Mouse (Mus musculus): ENCODE data around the gene Zfp423.

Gene Zfp423

DNA sequence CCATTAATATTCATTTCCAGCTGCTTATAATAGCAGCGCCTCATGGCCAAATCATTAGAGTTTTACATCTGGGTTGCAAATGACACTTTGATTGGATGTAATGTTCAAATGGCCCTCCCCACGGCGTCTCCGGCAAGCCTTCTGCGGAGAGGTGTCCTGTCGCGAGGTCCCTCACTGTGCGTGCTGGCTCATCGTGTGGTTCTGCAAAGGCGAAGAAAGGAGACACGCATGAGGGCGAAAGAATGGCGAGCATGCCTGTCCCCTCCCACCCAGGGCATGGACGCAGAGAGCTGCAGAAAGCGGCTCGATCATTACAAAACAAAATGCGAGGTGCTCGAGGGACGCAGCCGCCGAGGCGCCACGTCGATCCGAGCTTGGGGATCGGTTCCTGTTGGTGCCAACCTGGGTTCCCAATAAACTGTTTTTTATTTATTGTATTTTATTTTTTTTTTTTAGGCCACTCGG, 297.1 kb downstream of the Zfp423 start:
- no peak for DNase-seq

DNA sequence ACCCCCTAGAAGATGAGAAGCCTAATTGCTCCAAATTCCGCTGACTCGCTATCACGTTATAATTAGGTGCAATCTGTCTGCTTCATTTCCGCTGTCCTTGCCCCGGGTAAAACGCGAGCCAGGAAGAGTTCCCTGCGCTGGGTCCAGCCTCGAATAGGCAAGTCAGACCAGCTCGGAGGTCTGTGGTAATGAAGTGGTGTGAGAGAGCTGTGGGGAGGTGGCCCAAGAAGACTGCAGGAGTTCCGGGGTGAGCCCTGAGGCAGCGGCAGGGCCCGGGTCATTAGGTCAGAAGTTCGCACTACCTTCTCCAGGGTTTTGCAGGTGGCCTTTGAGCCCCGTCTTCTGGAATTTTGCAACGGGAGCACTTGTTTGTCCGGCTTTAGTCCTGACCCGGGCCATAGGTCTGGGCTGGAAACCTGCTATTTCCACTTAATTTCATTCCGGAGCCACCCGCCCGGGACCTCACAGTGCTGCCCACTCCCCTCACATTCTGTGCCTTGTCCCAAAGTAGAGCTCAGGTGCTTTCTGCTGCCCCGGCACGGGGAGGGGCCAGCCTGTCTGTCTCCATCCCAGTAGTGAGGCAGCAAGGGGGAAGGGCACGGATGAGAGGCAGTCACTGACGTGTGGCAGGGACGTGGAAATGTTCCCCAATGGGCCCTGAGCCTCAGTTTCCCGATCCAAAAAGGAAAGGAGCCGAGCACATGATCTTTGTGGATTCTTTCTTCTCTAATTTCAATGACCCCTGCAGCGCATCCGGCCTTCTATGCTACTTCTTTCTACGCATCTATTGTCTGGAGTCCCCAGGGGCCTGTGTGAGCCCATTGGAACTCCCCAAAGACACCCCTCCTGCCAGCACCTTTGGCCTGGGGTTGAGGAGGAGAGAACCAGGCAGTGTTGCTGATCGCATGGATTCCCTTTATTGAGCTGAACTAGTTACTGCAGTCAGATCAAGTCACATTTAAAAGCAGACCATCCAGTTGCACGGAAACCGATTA, 298.2 kb downstream of the Zfp423 start:
- DNase-seq = no peak

DNA sequence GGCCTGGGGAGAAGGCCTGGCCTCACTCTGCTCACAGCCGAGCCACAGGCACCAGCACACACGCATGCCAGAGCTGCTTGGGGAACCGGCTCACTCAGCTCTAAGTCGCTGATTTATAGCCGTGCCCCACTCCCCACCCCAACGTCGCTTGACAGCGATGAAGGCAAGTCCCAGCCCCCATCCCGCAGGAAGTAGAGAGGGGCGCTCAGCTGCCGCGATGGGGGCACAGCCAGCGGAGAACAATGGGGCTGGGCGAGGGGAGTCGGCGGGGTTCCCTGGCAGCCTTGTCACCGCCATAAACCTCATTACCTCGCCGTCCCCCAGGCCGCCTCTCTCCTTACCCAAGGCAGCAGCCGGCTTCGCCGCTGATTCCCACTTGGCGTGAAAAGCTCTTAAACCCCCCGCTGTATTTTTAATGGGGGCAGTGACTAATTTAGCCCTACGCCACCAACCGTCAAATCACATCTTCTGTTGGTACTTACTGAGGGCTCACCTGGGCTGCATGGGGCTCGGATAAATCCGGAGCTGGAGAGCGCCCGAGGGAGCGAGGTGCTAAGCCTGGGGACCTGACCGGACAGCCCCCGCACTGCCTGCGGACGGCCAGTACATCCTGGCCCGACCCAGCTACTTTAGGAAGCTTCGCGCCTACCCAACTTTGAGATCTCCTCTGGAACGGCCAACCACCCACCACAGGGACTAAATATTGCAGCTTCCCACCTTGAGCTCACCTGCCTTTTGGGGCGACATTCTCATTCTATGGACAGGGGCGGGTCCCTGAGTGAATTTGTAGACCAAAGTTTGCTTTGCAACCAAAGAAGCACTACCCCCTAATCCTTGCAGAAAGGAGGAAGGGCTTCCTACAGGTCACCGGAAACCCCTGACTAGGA, 299.1 kb downstream of the Zfp423 start:
- DNase-seq = no peak

DNA sequence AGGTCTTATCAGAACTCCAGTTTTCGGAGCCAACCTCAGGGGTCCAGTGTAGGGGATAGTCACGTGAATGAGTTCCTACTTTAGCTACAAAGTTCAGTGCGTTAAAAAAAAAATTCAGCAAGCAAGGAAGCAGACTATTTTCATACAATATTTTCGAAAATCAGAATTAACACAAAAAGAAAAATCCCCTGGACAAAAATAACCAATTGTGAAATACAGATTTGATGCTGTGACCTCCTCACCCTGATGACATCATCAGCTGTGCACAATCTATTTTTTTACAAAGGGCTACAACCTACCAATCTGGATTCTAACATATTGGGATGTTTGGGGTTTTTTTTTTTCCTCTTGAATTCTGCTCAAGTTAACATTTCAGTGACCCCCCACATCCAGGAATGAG, 301.9 kb downstream of the Zfp423 start:
- DNase-seq = no peak

DNA sequence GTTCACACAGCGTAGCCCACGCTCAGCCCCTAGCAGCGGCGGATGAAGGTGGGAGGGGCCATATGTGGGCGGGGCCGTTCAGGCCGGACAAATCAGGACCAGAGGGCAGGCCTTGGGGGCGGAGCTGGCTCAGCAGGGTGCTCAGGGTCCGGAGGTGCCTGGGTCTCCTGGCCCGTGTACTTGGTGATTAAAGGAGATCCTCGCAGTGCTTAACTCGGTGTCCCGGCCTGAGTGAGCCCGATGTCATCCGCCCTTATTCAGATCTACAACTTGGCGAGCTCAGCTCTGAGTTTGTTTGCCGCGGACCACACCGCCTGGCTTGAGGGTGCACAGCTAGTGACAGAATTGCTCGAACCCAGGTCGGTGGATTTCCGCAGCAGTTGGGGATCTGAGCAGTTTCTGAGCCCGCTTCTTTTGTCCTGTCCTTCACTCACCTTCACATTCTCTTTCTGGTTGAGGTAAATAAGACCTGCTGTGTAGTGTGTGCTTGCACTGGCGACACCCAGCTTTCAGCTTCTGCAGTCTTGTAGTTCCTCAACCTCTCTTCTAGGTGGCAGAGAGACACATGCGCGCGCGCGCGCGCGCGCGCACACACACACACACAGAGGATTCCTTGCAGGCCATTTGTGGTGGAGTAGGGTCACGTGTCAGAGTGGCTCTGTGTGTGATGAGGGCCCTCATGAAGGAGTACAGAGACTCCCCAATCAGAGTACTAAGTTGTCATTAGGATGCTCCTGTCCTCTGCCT, 302.7 kb downstream of the Zfp423 start:
- peak; percentile 77 for DNase-seq

DNA sequence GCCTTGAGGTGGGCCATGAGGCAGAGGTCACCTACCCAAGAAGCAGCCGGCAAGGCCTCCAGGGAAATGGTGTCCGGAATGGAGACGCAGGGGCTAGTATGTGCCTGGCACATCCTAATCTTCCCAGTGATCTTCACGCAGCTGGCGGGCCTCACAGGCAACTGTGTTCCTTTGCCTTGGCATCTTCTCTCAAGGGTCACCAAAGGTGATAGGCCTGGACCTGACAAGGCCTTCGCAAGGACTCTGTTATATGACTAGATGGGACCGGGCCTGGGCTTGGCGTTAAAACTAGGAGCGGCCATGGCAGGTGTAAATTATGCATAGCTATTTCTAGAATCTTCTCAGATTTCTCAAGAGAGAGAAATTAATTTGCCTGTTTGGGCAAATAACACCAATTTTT, 303.4 kb downstream of the Zfp423 start:
- no peak for DNase-seq

DNA sequence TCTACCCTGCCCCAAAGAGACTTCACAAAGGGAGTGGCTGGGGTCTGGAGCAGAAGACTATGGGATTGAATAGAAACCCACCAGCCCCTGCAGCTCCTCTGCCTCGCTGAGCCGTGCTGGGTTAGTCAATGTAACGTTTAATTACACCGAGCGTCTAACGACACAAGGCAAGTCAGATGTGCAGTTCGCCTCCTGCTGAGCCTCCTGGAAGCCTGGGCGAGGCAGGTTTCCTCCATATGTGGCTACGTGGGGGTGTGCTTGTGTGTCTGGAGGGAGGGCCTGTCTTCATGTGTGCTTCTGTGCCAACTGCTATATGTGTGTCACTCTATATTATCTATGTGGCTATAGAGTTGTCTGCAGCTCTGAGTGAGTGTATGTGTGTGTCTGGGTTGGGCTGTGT, 311.6 kb downstream of the Zfp423 start:
- DNase-seq = no peak

DNA sequence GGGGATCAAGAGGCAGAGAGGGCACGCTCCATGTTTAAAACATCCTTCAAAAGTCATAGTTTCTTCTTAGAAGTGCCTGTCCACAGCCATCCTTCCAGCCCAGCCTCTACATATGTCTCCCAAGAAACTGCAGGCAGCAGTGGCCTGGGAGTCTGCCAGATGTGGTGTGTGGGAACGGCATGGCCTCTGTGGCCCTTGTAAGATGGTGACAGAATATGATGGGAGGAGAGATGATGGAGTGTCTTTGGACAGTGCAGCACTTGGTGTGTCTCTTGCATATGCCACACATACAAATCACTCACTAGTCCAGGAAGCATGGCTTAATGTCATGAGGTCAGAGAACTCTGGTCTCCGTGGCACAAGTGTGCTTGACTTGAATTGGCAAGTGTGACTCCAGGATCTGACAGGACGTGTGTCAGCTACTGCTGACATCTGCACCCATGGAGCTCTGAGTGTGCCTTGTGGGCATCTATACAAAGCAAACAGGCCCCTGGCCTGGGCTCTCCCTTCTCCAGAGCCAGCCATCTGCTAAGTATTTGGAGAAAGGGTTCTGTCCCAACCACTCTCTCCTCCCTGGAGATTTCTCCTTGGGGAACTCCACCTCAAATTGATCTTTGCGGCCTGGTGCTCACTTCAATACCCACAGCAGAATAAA, 313.4 kb downstream of the Zfp423 start:
- DNase-seq = peak; percentile 28

DNA sequence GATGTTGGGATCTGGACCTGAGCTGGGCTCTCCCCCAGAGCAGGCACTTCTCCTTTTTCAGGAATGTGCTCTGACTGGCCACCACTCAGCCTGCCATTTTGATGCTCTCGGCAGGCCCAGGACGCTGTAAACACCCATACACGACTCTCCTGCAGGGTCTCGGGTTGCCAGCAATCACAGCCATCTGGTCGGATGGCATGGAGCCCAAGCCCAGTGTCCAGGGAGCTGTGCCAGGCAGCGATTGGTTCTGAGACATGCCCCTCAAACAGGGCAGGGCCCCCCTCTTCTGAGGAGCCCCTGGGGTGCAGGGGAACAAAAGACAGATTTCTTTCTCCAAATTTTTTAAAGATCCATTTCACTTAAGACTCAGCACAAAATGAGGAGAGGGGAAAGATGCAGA, 314.0 kb downstream of the Zfp423 start:
- no peak for DNase-seq

DNA sequence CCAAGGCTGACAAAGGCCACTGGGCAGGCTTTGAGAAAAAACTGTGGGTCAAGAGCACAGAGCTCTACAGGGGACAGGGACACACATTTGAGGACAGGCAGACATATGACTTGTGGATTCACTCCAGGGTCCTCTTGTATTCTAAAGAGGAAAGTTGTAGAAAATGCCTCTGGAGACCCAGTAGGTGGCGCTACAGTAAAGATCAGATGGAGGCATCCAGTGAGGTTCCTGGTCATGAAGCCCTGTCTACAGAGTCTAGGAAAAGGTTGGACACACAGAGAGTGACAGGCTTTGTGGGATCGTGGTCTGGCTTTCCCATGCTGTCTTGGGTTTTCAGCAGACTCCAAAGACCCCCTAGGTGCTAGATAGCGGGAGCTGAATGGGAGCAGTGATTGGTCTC, 318.5 kb downstream of the Zfp423 start:
- no peak for DNase-seq

DNA sequence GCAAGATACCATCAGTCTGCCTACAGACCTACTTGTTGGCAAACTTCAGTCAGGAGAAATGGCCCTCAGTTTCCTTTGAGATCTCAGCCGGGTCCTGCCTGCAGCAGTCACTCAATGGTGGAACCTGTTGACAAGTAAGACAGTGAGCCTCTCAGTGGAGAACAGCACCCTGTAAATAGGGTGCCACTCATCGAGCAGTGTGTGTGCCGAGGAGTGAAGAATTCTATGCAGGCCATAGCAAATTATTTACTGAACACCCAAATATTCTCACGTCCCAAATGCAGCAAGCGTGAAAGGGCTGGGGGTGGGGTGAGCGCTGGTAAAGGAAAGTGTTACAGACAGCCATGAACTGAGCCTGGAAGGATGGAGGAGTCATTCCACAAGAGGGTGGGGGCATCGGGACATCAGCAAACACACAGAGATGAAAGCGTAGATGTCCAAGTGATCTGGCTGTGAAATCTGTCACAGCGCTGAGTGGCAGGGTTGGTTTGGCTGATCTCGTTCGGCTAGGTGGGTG, 323.1 kb downstream of the Zfp423 start:
- no peak for DNase-seq

DNA sequence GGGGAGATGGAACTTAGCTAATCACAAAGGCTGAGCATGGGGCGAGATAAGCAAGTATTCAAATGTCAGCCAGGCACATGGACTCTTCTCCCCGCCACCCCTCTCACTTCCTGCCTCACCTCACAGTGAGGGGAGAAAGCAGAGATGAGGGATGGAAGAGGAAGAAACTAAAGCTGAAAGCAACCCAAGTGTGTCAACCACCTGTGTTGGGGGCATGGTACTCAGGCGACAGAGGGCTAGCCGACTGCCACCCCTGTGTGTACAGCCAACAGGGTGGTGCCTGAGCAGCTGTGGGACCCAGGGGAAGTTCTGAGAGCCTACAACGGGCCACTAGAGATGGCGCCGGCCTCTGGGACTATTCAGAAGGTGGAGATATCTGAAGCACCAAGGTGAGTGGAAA, 327.6 kb downstream of the Zfp423 start:
- DNase-seq = no peak

DNA sequence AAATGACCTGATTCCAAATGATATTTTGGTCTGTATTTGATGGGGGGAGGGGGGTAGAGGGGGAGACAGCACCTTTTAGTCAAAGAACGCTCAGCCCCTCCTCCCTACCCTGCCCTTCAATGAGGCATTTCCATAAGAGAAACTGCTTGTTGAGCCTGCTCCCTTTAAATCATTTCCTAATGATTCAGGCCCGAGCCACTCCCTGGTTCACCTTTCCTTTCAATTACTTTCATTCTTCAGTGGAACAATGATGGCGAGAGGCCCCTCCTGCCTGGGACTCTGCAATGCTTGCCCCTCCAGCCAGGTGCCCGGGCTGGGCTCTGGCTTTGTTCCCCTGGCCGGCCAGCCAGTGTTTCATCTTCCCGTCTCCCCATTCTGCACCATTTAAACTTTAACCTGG, 329.7 kb downstream of the Zfp423 start:
- DNase-seq = no peak

DNA sequence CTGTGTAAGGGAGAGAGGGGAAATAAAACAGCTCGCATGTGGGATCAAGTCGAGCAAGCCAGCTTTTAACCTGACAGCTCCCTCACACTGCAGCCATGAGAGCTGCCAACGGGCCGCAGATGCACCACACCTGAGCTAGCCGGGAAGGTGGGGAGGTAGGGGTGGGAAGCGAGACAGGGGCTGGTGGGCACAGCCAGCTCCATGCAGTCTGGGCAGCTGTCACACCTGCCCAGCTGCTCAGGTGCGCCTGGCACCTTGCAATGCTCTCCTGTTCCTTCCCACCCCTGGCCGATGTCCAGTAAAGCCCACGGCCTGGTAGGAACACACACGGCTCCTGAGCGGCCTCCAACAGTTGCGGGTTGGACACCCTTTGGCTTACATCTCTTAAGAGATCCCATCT, 338.2 kb downstream of the Zfp423 start:
- DNase-seq = no peak

DNA sequence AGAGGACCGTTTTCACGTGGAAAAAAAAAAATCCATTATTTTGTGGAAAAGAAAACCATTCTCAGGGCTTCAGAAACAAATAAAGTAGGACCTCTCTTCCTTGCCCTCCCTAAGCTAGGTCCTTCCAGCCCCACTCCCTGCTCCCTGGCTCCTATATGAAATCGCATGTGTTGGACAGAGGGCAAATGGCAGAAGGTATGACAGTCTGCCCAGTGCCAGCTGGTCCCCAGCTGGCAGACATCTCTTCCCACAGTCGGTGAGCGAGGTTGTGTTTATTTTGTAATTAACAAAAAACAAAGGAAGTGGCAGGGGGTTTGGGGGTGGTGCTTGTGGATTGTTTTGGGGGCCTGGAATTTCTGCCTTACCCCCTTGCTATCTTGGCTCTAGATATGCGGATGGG, 339.2 kb downstream of the Zfp423 start:
- no peak for DNase-seq

DNA sequence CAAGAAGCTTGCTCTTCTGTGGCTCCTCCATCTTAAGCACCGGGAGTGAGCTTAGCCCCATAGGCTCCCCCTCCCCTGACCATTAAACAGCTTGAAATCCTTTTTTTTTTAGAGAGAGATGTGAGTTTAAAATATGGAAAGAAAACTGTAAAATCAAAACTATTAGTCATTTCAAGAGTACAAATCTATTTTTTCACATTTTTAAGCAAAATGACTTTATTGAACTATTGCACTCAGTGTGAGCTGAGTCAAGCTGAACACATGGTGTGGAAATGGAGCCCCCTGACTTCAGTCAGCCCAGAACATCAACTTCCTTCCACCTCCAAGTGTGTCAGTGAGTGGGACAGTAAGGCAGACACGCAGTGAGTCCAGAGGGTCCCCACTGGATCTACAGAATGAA, 339.9 kb downstream of the Zfp423 start:
- no peak for DNase-seq

DNA sequence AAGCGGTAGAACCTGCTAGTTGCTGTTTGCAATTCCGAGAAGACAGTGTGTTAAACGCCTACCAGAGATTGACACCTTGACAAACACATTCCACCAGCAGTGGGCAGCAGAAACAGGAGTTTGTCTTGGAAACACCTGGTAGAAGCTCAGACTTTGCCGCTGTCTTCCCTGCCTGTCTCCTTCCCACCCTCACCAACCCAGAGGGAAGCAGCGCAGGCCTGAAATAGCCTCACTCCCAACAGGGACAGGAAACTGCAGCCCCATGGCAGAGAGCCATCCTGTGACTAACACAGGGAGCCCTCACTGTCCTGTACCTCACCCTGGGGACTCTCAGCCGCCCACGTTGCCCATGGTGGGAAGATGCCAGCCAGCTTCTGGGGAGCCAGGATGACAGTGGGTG, 340.3 kb downstream of the Zfp423 start:
- no peak for DNase-seq

DNA sequence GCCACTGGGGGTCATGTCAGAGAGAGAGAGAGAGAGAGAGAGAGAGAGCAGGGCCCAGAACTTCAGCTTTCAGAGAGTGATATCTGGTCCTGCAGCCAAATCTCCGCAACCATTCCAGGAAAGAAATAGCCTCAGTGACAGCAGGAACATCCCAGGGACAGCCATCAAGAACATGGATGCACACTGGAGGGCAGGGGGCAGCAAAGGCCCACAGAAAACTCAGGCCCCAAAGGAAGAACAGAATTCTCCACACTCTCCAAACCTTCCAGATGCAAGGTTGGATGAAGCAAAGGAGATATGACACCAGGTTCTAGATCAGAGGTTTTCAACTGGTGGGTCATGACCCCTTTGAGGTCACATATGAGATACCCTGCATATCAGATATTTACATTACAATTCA, 345.7 kb downstream of the Zfp423 start:
- DNase-seq = no peak

Data from lung, postnatal 36 days (tissue).